Mouse (Mus musculus): Measurements from ENCODE around the gene Rbm17. TPM values are rescaled to one million over a fixed set of nuclear protein-coding genes. Genes with fewer than 3 reads are reported as not detected.
"Not testable (repeated sequence)": the region's sequence is repeated elsewhere in the genome, so short reads cannot be mapped to it uniquely, and the experiment has no call there.

Gene Rbm17
- polyA plus RNA-seq, 1 experiment from 2014 or later: 136 TPM

DNA sequence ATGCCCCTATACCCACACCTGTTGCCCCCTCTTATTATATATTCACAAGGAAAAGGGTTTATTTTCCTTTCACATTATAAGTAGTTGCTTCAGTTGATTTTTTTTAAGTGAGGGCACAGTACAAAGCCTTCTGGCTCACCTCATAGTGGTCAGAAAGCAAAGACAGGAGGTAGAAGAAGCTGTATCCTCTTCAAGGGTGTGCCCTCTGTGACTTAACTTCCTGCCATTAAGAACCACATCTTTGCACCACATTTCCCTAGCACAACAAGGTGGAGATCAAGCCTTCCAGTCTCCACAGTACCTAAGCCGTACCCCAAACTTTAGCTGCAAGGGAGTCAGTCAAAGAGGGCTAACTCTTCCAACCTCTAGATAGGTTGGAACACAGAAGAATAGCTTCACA, 61.8 kb downstream of the Rbm17 start:
- Histone ChIP-seq H3K4me1 (no peaks in the 10 kb centered on the region), H3K9ac (no peak overlapping the region), H3K27me3 (no peaks in the 10 kb centered on the region), H3K27ac (no peak overlapping the region), H3K36me3 (no peaks in the 10 kb centered on the region), H3K4me3 (no peak overlapping the region), H3K4me2 (no peak overlapping the region), H3K9me3 (no peaks in the 10 kb centered on the region)
- ATAC-seq (ENCODE audit: borderline replicate concordance, extremely low read depth, low FRiP score, low TSS enrichment): no peak
- 92% methylated on average over 1 of the region's 1 CpGs for WGBS

DNA sequence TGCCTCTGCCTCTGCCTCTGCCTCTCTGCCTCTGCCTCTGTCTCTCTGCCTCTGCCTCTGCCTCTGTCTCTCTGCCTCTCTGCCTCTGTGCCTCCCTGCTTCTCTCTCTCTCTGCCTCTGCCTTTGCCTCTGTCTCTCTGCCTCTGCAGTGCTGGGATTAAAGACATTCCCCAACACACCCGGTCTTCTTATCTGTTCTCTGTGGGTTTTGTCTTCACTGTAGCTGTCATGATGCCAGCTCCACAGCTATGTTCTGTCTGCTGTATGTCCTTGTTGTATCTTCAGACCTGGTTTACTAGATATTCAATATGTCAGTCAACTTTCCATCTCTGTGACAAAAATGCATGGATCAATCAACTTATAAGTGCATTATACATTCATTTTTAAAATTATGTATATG, 62.4 kb downstream of the Rbm17 start:
- H3K9ac ChIP-seq; ATAC-seq (ENCODE audit: borderline replicate concordance, extremely low read depth, low FRiP score, low TSS enrichment); H3K4me1 ChIP-seq; H3K27ac ChIP-seq; H3K27me3 ChIP-seq; H3K4me3 ChIP-seq; H3K9me3 ChIP-seq; H3K36me3 ChIP-seq; H3K4me2 ChIP-seq: not testable (repeated sequence)
- 41% methylated on average over 1 of the region's 1 CpGs for WGBS

DNA sequence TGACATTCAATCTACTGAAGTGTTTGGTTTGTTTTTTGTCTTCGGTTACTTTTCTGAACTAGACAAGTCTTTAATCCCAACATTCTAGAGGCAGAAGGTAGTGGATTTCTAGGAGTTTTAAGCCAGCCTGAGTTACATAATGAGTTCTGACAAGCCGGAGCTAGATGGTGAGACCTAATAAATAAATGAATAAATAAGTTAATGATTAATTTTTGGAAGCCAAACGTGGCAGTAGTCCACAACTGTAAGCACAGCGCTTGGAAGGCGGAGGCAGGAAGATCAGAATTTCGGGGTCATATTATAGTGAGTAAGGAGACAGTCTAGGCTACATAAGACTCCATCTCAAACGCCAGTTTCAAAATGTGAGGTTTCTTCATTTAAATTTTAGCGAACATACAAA, 68.0 kb downstream of the Rbm17 start:
- H3K4me3 ChIP-seq: peak overlapping the region; percentile 52
- 58% methylated on average over 8 of the region's 8 CpGs for WGBS
- H3K27me3 ChIP-seq: no peaks in the 10 kb centered on the region
- peak overlapping the region; percentile 92 for H3K4me2 ChIP-seq
- peaks cover 4% of the 10 kb centered on the region for H3K4me1 ChIP-seq
- H3K36me3 ChIP-seq: no peaks in the 10 kb centered on the region
- ATAC-seq (ENCODE audit: borderline replicate concordance, extremely low read depth, low FRiP score, low TSS enrichment): no peak
- no peak overlapping the region for H3K9ac ChIP-seq
- no peaks in the 10 kb centered on the region for H3K9me3 ChIP-seq
- H3K27ac ChIP-seq: no peak overlapping the region

Other genes with a start within 250 kb of the Rbm17 start
- 22.0 and 25.4 TPM in 2 replicates for gene Pfkfb3, start 50.1 kb downstream of the Rbm17 start, polyA plus RNA-seq (2015; fragmentation: Nextera tagmentation; extraction: Ambion mirVana)
- gene Gm17490, start 22.1 kb upstream of the Rbm17 start, polyA plus RNA-seq (2015; fragmentation: Nextera tagmentation; extraction: Ambion mirVana): not detected in 2 replicates
- gene Il2ra, start 38.7 kb upstream of the Rbm17 start, polyA plus RNA-seq (2015; fragmentation: Nextera tagmentation; extraction: Ambion mirVana): 0.82 and 3.8 TPM in 2 replicates
- 3.1 and 4.5 TPM in 2 replicates for gene Il15ra, start 101.1 kb upstream of the Rbm17 start, polyA plus RNA-seq (2015; fragmentation: Nextera tagmentation; extraction: Ambion mirVana)
- 98.8 and 105 TPM in 2 replicates for gene Fbh1, start 173.4 kb upstream of the Rbm17 start, polyA plus RNA-seq (2015; fragmentation: Nextera tagmentation; extraction: Ambion mirVana)
- 34.6 and 41.7 TPM in 2 replicates for gene Ankrd16, start 173.7 kb upstream of the Rbm17 start, polyA plus RNA-seq (2015; fragmentation: Nextera tagmentation; extraction: Ambion mirVana)

Data from lung, embryonic 15.5 days (tissue).